Mouse (Mus musculus) ES-Bruce4 (cell line): ENCODE data around the gene Med25. TPM values are rescaled to one million over a fixed set of nuclear protein-coding genes. Genes with fewer than 3 reads are reported as not detected.

Experiments used
- H3K27ac ChIP-seq: 2 replicates; pipeline ENCODE4 v1.5.1; 2012; ENCODE audit warnings: low read length, inconsistent platforms; ENCODE audit not compliant: insufficient read depth
- H3K27me3 ChIP-seq: 2 replicates; pipeline ENCODE4 v1.6.1; 2012; ENCODE audit warnings: mild to moderate bottlenecking, low read length, inconsistent platforms; ENCODE audit not compliant: control insufficient read depth, poor library complexity, insufficient read depth, severe bottlenecking
- H3K36me3 ChIP-seq: 2 replicates; pipeline ENCODE4 v1.6.1; 2012; ENCODE audit warnings: inconsistent platforms, mild to moderate bottlenecking, low read length, moderate library complexity; ENCODE audit not compliant: control insufficient read depth, poor library complexity, insufficient read depth, severe bottlenecking
- H3K4me1 ChIP-seq: one replicate; pipeline ENCODE4 v1.8.1; 2011; ENCODE audit warnings: low read length; ENCODE audit not compliant: control insufficient read depth, insufficient read depth
- H3K4me3 ChIP-seq: 2 replicates; pipeline ENCODE4 v1.5.1; 2011; ENCODE audit warnings: low read depth, mild to moderate bottlenecking, low read length
- H3K9ac ChIP-seq: 2 replicates; pipeline ENCODE4 v1.6.1; 2012; ENCODE audit warnings: low read depth, mild to moderate bottlenecking, inconsistent platforms; ENCODE audit not compliant: poor library complexity, severe bottlenecking
- H3K9me3 ChIP-seq: replicated peaks from 2 replicates; pipeline ENCODE4 v1.6.1; 2012; ENCODE audit warnings: mild to moderate bottlenecking, low read length, inconsistent platforms; ENCODE audit not compliant: control insufficient read depth, poor library complexity, insufficient read depth, severe bottlenecking
- CTCF ChIP-seq: IDR thresholded peaks from one replicate; pipeline ENCODE4 v1.8.1; 2011; ENCODE audit warnings: low read depth, low read length
- EP300 ChIP-seq: IDR thresholded peaks from 2 replicates; pipeline ENCODE4 v1.6.1; 2011; ENCODE audit warnings: low read depth, low read length; ENCODE audit not compliant: insufficient read depth
- POLR2A ChIP-seq: IDR thresholded peaks from one replicate; pipeline ENCODE4 v1.8.1; 2011; ENCODE audit warnings: low read length; ENCODE audit not compliant: insufficient read depth
- polyA plus RNA-seq: library from polyadenylated mRNA; stranded (reverse); fragments of >200 nt; gene quantifications from 2 replicates; pipeline ENCODE4 v1.2.4, GENCODE M21; 2011; ENCODE audit warnings: low read depth; ENCODE audit not compliant: missing spikeins, insufficient read depth, insufficient read length

Med25 gene
- 54.0 and 65.6 TPM in 2 replicates for polyA plus RNA-seq

- peak within 1 kb of the TSS; percentile 84 for H3K27ac ChIP-seq
- TF ChIP-seq EP300 (0 out of 2 replicates have a peak, but pooled peaks have one; percentile 13), CTCF (no peak), POLR2A (peak; percentile 55)
- peaks cover 10% of the 10 kb centered on the region for H3K36me3 ChIP-seq
- H3K9me3 ChIP-seq, result no peaks in the 10 kb centered on the region
- peak within 1 kb of the TSS; percentile 94 for H3K4me3 ChIP-seq
- peaks cover 3% of the 10 kb centered on the region for H3K4me1 ChIP-seq
- H3K9ac ChIP-seq, result peak within 1 kb of the TSS; percentile 82
- H3K27me3 ChIP-seq, result no peaks in the 10 kb centered on the region
Observed at GRCm38 (mm10) chr7:44892276-44892921, at the start of gene Med25. Med25 (minus strand) TSS chr7:44892712.

- no peak for TF ChIP-seq POLR2A
- TF ChIP-seq CTCF, result no peak
- TF ChIP-seq EP300, result no peak
- Histone ChIP-seq H3K36me3 (no peaks in the 10 kb centered on the region), H3K4me1 (no peaks in the 10 kb centered on the region), H3K9me3 (no peaks in the 10 kb centered on the region), H3K27ac (no peak overlapping the region), H3K9ac (no peak overlapping the region), H3K27me3 (no peaks in the 10 kb centered on the region), H3K4me3 (no peak overlapping the region)
Observed at GRCm38 (mm10) chr7:44938680-44939079, 46.2 kb upstream of the Med25 start.

- H3K4me3 ChIP-seq, result peak within 1 kb of the TSS; percentile 95
- TF ChIP-seq EP300, result no peak
- TF ChIP-seq CTCF, result no peak
- TF ChIP-seq POLR2A, result peak; percentile 58
- no peaks in the 10 kb centered on the region for H3K27me3 ChIP-seq
- peak within 1 kb of the TSS; percentile 63 for H3K27ac ChIP-seq
- no peaks in the 10 kb centered on the region for H3K4me1 ChIP-seq
- no peaks in the 10 kb centered on the region for H3K9me3 ChIP-seq
- peak within 1 kb of the TSS; percentile 80 for H3K9ac ChIP-seq
- H3K36me3 ChIP-seq, result 0 out of 2 replicates have a peak, but pooled peaks cover 2% of the 10 kb centered on the region
Observed at GRCm38 (mm10) chr7:44929204-44930151, 37.0 kb upstream of the Med25 start, which contains the start of gene Ap2a1. Ap2a1 (minus strand) TSS chr7:44929496.

- peaks cover 9% of the 10 kb centered on the region for H3K36me3 ChIP-seq
- peak overlapping the region; percentile 95 for H3K4me3 ChIP-seq
- H3K27me3 ChIP-seq, result no peaks in the 10 kb centered on the region
- TF ChIP-seq POLR2A (no peak), CTCF (no peak), EP300 (no peak)
- H3K27ac ChIP-seq, result no peak overlapping the region
- no peaks in the 10 kb centered on the region for H3K9me3 ChIP-seq
- H3K9ac ChIP-seq, result peak overlapping the region; percentile 80
- no peaks in the 10 kb centered on the region for H3K4me1 ChIP-seq
Observed at GRCm38 (mm10) chr7:44928570-44928969, 36.1 kb upstream of the Med25 start.

GRCm38 (mm10) chr7:44925468-44925867 lies 33.0 kb upstream of the Med25 start:
- Histone ChIP-seq H3K9me3 (no peaks in the 10 kb centered on the region), H3K27me3 (no peaks in the 10 kb centered on the region), H3K4me3 (no peak overlapping the region), H3K4me1 (no peaks in the 10 kb centered on the region), H3K9ac (no peak overlapping the region), H3K27ac (no peak overlapping the region), H3K36me3 (peaks cover 12% of the 10 kb centered on the region)
- TF ChIP-seq POLR2A (no peak), CTCF (peak; percentile 64), EP300 (no peak)

- no peak overlapping the region for H3K9ac ChIP-seq
- no peaks in the 10 kb centered on the region for H3K9me3 ChIP-seq
- no peak overlapping the region for H3K27ac ChIP-seq
- no peaks in the 10 kb centered on the region for H3K4me1 ChIP-seq
- H3K27me3 ChIP-seq, result no peaks in the 10 kb centered on the region
- TF ChIP-seq CTCF (no peak), POLR2A (no peak), EP300 (no peak)
- no peak overlapping the region for H3K4me3 ChIP-seq
- H3K36me3 ChIP-seq, result peaks cover 12% of the 10 kb centered on the region
Observed at GRCm38 (mm10) chr7:44922530-44922929, 30.0 kb upstream of the Med25 start.
